25 mouse cellular contexts compared by ENCODE assay signal in the genomic region with DNA sequence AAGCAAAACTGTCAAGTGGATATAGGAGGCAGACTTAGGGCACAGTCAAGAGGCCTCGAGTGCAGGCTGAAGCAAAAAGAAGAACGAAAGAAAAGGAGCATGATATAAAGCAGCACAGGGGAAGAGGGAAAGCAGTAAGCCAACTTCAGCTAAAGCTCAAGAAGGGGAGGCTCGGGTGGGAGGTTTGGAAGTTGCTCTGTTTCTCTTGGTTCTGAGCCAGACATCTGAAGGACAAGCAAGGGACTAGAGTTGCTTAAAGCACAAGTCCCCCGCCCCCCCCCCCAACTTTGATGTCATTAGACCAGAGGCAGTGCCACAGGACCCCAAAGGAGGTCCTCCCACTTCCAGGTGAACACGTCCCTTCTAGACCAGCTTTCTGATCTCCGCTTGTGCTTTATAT.
A peak's percentile ranks its signal among the peaks of the same experiment; 100 is the strongest.
DNase-seq lines count a peak whose midpoint lies in the region; ATAC-seq and TF ChIP-seq lines count a peak whose summit lies in the region.
"Had no signal": no experiment of that assay in that cellular context is flagged by ENCODE, and none has a peak within 500 bp of the region (broad histone marks: within the 10 kb centered on the region; RNA-seq: fewer than 3 reads in every experiment).

No protein-coding gene starts in this region.

- no peak for TF ChIP-seq POLR2A in kidney, adult 2 months (IDR thresholded peaks at IDR 0.05; ENCODE audit: low read depth, low read length)

- H3K4me1 ChIP-seq in kidney, embryonic 14.5 days (ENCODE audit: control insufficient read depth, insufficient read depth, low read length) = no peaks in the 10 kb centered on the region
- no peaks in the 10 kb centered on the region for H3K4me1 ChIP-seq in kidney, adult 2 months (ENCODE audit: control insufficient read depth, insufficient read depth, low read length)
- H3K4me1 ChIP-seq: embryonic facial prominence, embryonic 13.5 days; heart, embryonic 10.5 days; heart, embryonic 13.5 days; hindbrain, embryonic 12.5 days; hindbrain, embryonic 15.5 days had no signal

- H3K9ac ChIP-seq in kidney, embryonic 14.5 days (ENCODE audit: low read depth, low read length) = no peak overlapping the region
- H3K9ac ChIP-seq: embryonic facial prominence, embryonic 13.5 days; forebrain, embryonic 13.5 days; heart, embryonic 13.5 days; hindbrain, embryonic 12.5 days; hindbrain, embryonic 15.5 days had no signal

- peak; percentile 16 to 61 for DNase-seq in adrenal gland, adult (ENCODE audit: inconsistent age in 2 of 2, low spot score in 1 of 2)
- no peak for DNase-seq in adrenal gland, adult 18-20 months (ENCODE audit: low spot score in 2 of 2)
- no peak for DNase-seq in kidney, adult 9 months
- DNase-seq in kidney, postnatal 4 days = peak; percentile 10 to 15
- DNase-seq in kidney, adult 2 months = no peak
- DNase-seq: cerebellum, adult 11-12 months; cerebellum, adult 8-10 months; cerebellum, postnatal 10 days; cerebellum, postnatal 36 days; embryo, embryonic 11 days; gastrocnemius, postnatal 10 days; gastrocnemius, postnatal 36 days; heart, adult 2 months had no signal

- no peak overlapping the region for H3K4me3 ChIP-seq in kidney, embryonic 14.5 days (ENCODE audit: low read length)
- H3K4me3 ChIP-seq in kidney, adult 2 months (ENCODE audit: insufficient read depth, low read depth, low read length) = no peak overlapping the region
- H3K4me3 ChIP-seq: embryonic facial prominence, embryonic 10.5 days; embryonic facial prominence, embryonic 13.5 days; forebrain, embryonic 10.5 days; forebrain, embryonic 13.5 days; heart, adult 2 months; heart, embryonic 10.5 days; heart, embryonic 13.5 days; hindbrain, embryonic 12.5 days; hindbrain, embryonic 15.5 days had no signal

- TF ChIP-seq CTCF in kidney, adult 2 months (conservative IDR thresholded peaks at IDR 0.05; ENCODE audit: insufficient read depth, insufficient read length, low read depth, low read length) = no peak

- no peak overlapping the region for H3K4me2 ChIP-seq in kidney, embryonic 14.5 days (replicated peaks; ENCODE audit: low read depth, low read length)
- H3K4me2 ChIP-seq: embryonic facial prominence, embryonic 13.5 days; forebrain, embryonic 13.5 days; heart, embryonic 13.5 days; hindbrain, embryonic 12.5 days; hindbrain, embryonic 15.5 days had no signal

- no peaks in the 10 kb centered on the region for H3K9me3 ChIP-seq in kidney, embryonic 14.5 days (ENCODE audit: control insufficient read depth, low read length)
- H3K9me3 ChIP-seq: embryonic facial prominence, embryonic 10.5 days; embryonic facial prominence, embryonic 13.5 days; forebrain, embryonic 10.5 days; forebrain, embryonic 13.5 days; heart, embryonic 10.5 days; heart, embryonic 13.5 days; hindbrain, embryonic 12.5 days; hindbrain, embryonic 15.5 days had no signal

- 67% methylated on average over 6 of the region's 6 CpGs for WGBS in kidney, embryonic 14.5 days
- 68% methylated on average over 6 of the region's 6 CpGs for WGBS in kidney, adult 2 months

- H3K27me3 ChIP-seq in kidney, embryonic 14.5 days (ENCODE audit: control insufficient read depth, insufficient read depth, low read length) = no peaks in the 10 kb centered on the region
- H3K27me3 ChIP-seq in kidney, adult 2 months (replicated peaks; ENCODE audit: control insufficient read depth, insufficient read depth, low read length) = no peaks in the 10 kb centered on the region
- H3K27me3 ChIP-seq: embryonic facial prominence, embryonic 13.5 days; forebrain, embryonic 13.5 days; heart, embryonic 13.5 days; hindbrain, embryonic 12.5 days; hindbrain, embryonic 15.5 days had no signal

- H3K36me3 ChIP-seq in kidney, embryonic 14.5 days (ENCODE audit: control insufficient read depth, insufficient read depth, low read length) = no peaks in the 10 kb centered on the region
- H3K36me3 ChIP-seq in kidney, adult 2 months (ENCODE audit: control insufficient read depth, insufficient read depth, low read length) = no peaks in the 10 kb centered on the region
- H3K36me3 ChIP-seq: embryonic facial prominence, embryonic 10.5 days; embryonic facial prominence, embryonic 13.5 days; forebrain, embryonic 10.5 days; heart, embryonic 10.5 days; heart, embryonic 13.5 days; hindbrain, embryonic 12.5 days; hindbrain, embryonic 15.5 days had no signal

- peak; percentile 46; the same call in 1 of the 2 replicates for ATAC-seq in kidney, embryonic 14.5 days (ENCODE audit: low FRiP score, low TSS enrichment)
- ATAC-seq in erythroblast, adult 5-6 weeks (replicated peaks; ENCODE audit: low FRiP score, poor library complexity, severe bottlenecking) = no peak
- ATAC-seq: activated CD4-positive, CD25-positive, alpha-beta regulatory T cell, adult 4 months; forebrain, embryonic 13.5 days; forebrain, embryonic 16.5 days had no signal

- H3K27ac ChIP-seq in kidney, embryonic 14.5 days (ENCODE audit: low read depth, low read length) = no peak overlapping the region
- H3K27ac ChIP-seq in kidney, adult 2 months (ENCODE audit: insufficient read depth, low read depth, low read length) = no peak overlapping the region
- H3K27ac ChIP-seq: embryonic facial prominence, embryonic 10.5 days; embryonic facial prominence, embryonic 13.5 days; forebrain, embryonic 10.5 days; forebrain, embryonic 13.5 days; heart, adult 2 months; heart, embryonic 10.5 days; heart, embryonic 13.5 days; hindbrain, embryonic 12.5 days; hindbrain, embryonic 15.5 days had no signal

Comparison
In these comparisons a context has a peak if more than half of its experiments do, and no peak if none do; other contexts are left out.
1. DNase-seq: peak in adrenal gland, adult (2 of 2) and kidney, postnatal 4 days (2 of 2); none in adrenal gland, adult 18-20 months (0 of 2), kidney, adult 9 months (single experiment) and kidney, adult 2 months (single experiment).